Mouse (Mus musculus): ENCODE results near the gene Rarres1. TPM values are rescaled to one million over a fixed set of nuclear protein-coding genes. Genes with fewer than 3 reads are reported as not detected.

Rarres1 gene
- 3.8 and 4.6 TPM in 2 replicates for polyA plus RNA-seq (2012; rRNA removed)

GRCm38 (mm10) chr3:67515274-67515801 is at the start of gene Rarres1:
TSS of gene Rarres1 (minus strand) at chr3:67515523.

GRCm38 (mm10) chr3:67463450-67464372 is 51.6 kb downstream of the Rarres1 start, which contains the start of gene Lxn:
TSS of gene Lxn (minus strand) at chr3:67463926.

GRCm38 (mm10) chr3:67429999-67430380 is 85.3 kb downstream of the Rarres1 start, which contains the start of gene Gfm1:
TSS of gene Gfm1 (plus strand) at chr3:67430096.

Other genes starting within 250 kb of the Rarres1 start
- 0.56 and 0.61 TPM in 2 replicates for gene Mlf1, start 141.4 kb downstream of the Rarres1 start, polyA plus RNA-seq (2012; rRNA removed)
- gene Gm17402, start 140.4 kb downstream of the Rarres1 start, polyA plus RNA-seq (2012; rRNA removed), result not detected in 2 replicates
- 17.0 and 20.0 TPM in 2 replicates for gene Gfm1, start 85.4 kb downstream of the Rarres1 start, polyA plus RNA-seq (2012; rRNA removed)
- 4.6 and 5.6 TPM in 2 replicates for gene Lxn, start 51.6 kb downstream of the Rarres1 start, polyA plus RNA-seq (2012; rRNA removed)
- gene Mfsd1, start 67.2 kb upstream of the Rarres1 start, polyA plus RNA-seq (2012; rRNA removed), result 14.5 and 15.7 TPM in 2 replicates

All from liver, embryonic 18 days (tissue).